Comparison of ENCODE assay signal across 8 mouse cellular contexts in the genomic region with DNA sequence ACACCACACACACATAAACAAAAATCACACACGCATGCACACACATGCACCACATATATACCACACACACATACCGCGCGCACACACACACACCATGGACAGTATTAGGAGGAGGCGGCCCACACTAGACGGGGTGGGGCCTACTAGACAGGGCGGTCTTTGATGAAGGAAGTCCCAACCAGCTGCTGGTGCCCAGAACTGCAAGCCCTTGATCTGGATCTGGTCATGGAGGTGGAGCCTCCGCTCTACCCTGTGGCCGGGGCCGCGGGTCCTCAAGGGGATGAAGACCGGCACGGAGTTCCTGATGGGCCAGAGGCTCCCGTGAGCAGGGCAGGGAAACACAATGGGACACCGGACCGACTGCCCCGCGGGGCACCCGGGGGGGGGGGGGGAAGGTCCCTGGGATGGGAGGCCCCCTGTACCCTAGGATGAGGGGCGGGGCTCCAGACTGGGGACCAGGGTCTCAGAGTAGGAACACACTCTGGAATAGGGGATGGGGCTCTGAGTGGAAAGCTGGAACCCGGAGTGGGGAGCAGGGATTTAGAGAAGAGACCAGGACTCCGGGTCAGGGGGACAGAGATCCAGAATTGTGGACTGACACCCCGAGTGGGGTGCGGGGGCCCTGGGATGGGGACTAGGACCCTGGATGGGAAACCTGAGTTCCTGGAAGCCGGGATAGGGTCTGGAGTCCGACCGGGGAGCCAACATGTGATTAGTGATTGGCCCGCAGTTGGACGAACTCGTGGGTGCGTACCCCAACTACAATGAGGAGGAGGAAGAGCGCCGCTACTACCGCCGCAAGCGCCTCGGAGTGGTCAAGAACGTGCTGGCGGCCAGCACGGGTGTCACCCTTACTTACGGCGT. TPM values are rescaled to one million over a fixed set of nuclear protein-coding genes. Genes with fewer than 3 reads are reported as not detected.
DNase-seq lines count a peak whose midpoint lies in the region; ATAC-seq lines count a peak whose summit lies in the region.

Gene Unc93b1, plus strand, starts transcription at position 155 of the 864 bp plus-strand sequence.

- peak within 1 kb of the TSS; percentile 49 for H3K4me3 ChIP-seq in limb, embryonic 15.5 days
- peak within 1 kb of the TSS; percentile 37 for H3K4me3 ChIP-seq in midbrain, embryonic 15.5 days
- H3K4me3 ChIP-seq in stomach, embryonic 16.5 days (replicated peaks; ENCODE audit: low read length) = peak within 1 kb of the TSS; percentile 58

- 6% methylated on average over 42 of the region's 42 CpGs for WGBS in limb, embryonic 15.5 days
- WGBS in midbrain, embryonic 15.5 days = 7% methylated on average over 41 of the region's 42 CpGs
- 7% methylated on average over 42 of the region's 42 CpGs for WGBS in stomach, embryonic 16.5 days

- no peak for DNase-seq in left cerebral cortex, adult 8-10 months (ENCODE audit: low spot score in 2 of 2)
- DNase-seq in left cerebral cortex, postnatal 4 days = no peak
- DNase-seq in embryo, embryonic 11 days = peak; percentile 80
- DNase-seq in heart, adult 18-20 months = peak; percentile 80 to 88
- peak; percentile 73 for DNase-seq in kidney, adult 11 months

- H3K27ac ChIP-seq in limb, embryonic 15.5 days = peak within 1 kb of the TSS; percentile 27; the same call in 1 of the 2 replicates
- H3K27ac ChIP-seq in midbrain, embryonic 15.5 days = no peak within 1 kb of the TSS
- peak within 1 kb of the TSS; percentile 38 for H3K27ac ChIP-seq in stomach, embryonic 16.5 days (ENCODE audit: low read length)

- H3K9ac ChIP-seq in limb, embryonic 15.5 days = peak within 1 kb of the TSS; percentile 33
- H3K9ac ChIP-seq in midbrain, embryonic 15.5 days = peak within 1 kb of the TSS; percentile 18; the same call in 1 of the 2 replicates
- peak within 1 kb of the TSS; percentile 79 for H3K9ac ChIP-seq in stomach, embryonic 16.5 days (ENCODE audit: low read length)

- H3K27me3 ChIP-seq in limb, embryonic 15.5 days = no peaks in the 10 kb centered on the region
- peaks cover 13% of the 10 kb centered on the region for H3K27me3 ChIP-seq in midbrain, embryonic 15.5 days (replicated peaks)
- no peaks in the 10 kb centered on the region for H3K27me3 ChIP-seq in stomach, embryonic 16.5 days (ENCODE audit: control insufficient read depth, insufficient read depth, low read length)

- no peaks in the 10 kb centered on the region for H3K36me3 ChIP-seq in limb, embryonic 15.5 days
- H3K36me3 ChIP-seq in midbrain, embryonic 15.5 days (replicated peaks) = no peaks in the 10 kb centered on the region
- H3K36me3 ChIP-seq in stomach, embryonic 16.5 days (ENCODE audit: control insufficient read depth, insufficient read depth, low read length) = no peaks in the 10 kb centered on the region

- intact Hi-C loops in left cerebral cortex, postnatal 4 days (cut with DNase I) = no loop called here

- peak within 1 kb of the TSS; percentile 88 for H3K4me2 ChIP-seq in limb, embryonic 15.5 days
- H3K4me2 ChIP-seq in midbrain, embryonic 15.5 days = peak within 1 kb of the TSS; percentile 65
- H3K4me2 ChIP-seq in stomach, embryonic 16.5 days (ENCODE audit: low read depth, low read length) = peak within 1 kb of the TSS; percentile 82

- peak; percentile 77 for ATAC-seq in limb, embryonic 15.5 days (ENCODE audit: insufficient number of reproducible peaks, low FRiP score, low TSS enrichment, low read depth)
- ATAC-seq in midbrain, embryonic 15.5 days (replicated peaks) = peak; percentile 50; the same call in 1 of the 2 replicates
- peak; percentile 90 for ATAC-seq in stomach, embryonic 16.5 days (ENCODE audit: insufficient read depth, low FRiP score)

- peaks cover 22% of the 10 kb centered on the region for H3K4me1 ChIP-seq in limb, embryonic 15.5 days
- peaks cover 12% of the 10 kb centered on the region for H3K4me1 ChIP-seq in midbrain, embryonic 15.5 days
- H3K4me1 ChIP-seq in stomach, embryonic 16.5 days (ENCODE audit: control insufficient read depth, insufficient read depth, low read length) = peaks cover 22% of the 10 kb centered on the region

- H3K9me3 ChIP-seq in limb, embryonic 15.5 days = no peaks in the 10 kb centered on the region
- H3K9me3 ChIP-seq in midbrain, embryonic 15.5 days = no peaks in the 10 kb centered on the region
- no peaks in the 10 kb centered on the region for H3K9me3 ChIP-seq in stomach, embryonic 16.5 days (replicated peaks; ENCODE audit: control insufficient read depth, low read length)

RNA-seq across cellular contexts. Expression of gene Unc93b1, which starts in this region (rescaled TPM):
- 10 to 100 TPM; 13.4 to 30.8 (median 20.0) TPM for total RNA-seq in left cerebral cortex, adult 8-10 months (2022)
- 1 to 10 TPM; 6.4 to 8.9 TPM for total RNA-seq in left cerebral cortex, postnatal 4 days (2021)
- total RNA-seq in heart, adult 18-20 months (2021) = 10 to 100 TPM; 17.7 to 23.9 TPM
- polyA plus RNA-seq in limb, embryonic 15.5 days (2015; fragmentation: Nextera tagmentation; extraction: Ambion mirVana) = 26.1 and 30.5 TPM in 2 replicates
- 11.7 and 11.8 TPM in 2 replicates for polyA plus RNA-seq in midbrain, embryonic 15.5 days (2015; fragmentation: Nextera tagmentation; extraction: Ambion mirVana)
- polyA plus RNA-seq in stomach, embryonic 16.5 days (2015; fragmentation: Nextera tagmentation; extraction: Ambion mirVana) = 25.6 and 29.9 TPM in 2 replicates

Comparison
In these comparisons a context has a peak if more than half of its experiments do, and no peak if none do; other contexts are left out.
1. DNase-seq: peak in embryo, embryonic 11 days (single experiment), heart, adult 18-20 months (2 of 2) and kidney, adult 11 months (single experiment); none in left cerebral cortex, adult 8-10 months (0 of 2) and left cerebral cortex, postnatal 4 days (single experiment).
2. H3K9ac ChIP-seq: peak in every context shown above with its lines; median percentile 79 in stomach, embryonic 16.5 days; 33 in limb, embryonic 15.5 days; 18 in midbrain, embryonic 15.5 days.
3. Peak in every context shown above with its lines, with median percentiles within 50 percentile points of each other: ATAC-seq, H3K4me2 ChIP-seq and H3K4me3 ChIP-seq.